Mouse (Mus musculus) brown adipose tissue, adult 24 weeks (tissue): ENCODE results near the gene Btrc. TPM values are rescaled to one million over a fixed set of nuclear protein-coding genes. Genes with fewer than 3 reads are reported as not detected.

Source experiments
- H3K27ac ChIP-seq: fragments of 200-500 bp; replicated peaks from 2 replicates; pipeline ENCODE4 v1.5.1; 2012; ENCODE audit warnings: low read depth, mild to moderate bottlenecking, low read length
- H3K4me1 ChIP-seq: fragments of 200-500 bp; 2 replicates; pipeline ENCODE4 v1.6.1; 2012; ENCODE audit warnings: low read length, mixed read lengths; ENCODE audit not compliant: control insufficient read depth, insufficient read depth, insufficient read length
- H3K4me3 ChIP-seq: fragments of 200-500 bp; 2 replicates; pipeline ENCODE4 v1.5.1; 2012; ENCODE audit warnings: low read depth, mild to moderate bottlenecking, low read length, moderate library complexity; ENCODE audit not compliant: insufficient read depth
- polyA plus RNA-seq: library from polyadenylated mRNA; stranded (reverse); fragments of >200 nt; gene quantifications from 2 replicates; pipeline ENCODE4 v1.2.4, GENCODE M21; 2012; ENCODE audit not compliant: missing spikeins, insufficient read depth, insufficient read length

The Btrc gene
- polyA plus RNA-seq, 1 experiment = 9.7 TPM

DNA sequence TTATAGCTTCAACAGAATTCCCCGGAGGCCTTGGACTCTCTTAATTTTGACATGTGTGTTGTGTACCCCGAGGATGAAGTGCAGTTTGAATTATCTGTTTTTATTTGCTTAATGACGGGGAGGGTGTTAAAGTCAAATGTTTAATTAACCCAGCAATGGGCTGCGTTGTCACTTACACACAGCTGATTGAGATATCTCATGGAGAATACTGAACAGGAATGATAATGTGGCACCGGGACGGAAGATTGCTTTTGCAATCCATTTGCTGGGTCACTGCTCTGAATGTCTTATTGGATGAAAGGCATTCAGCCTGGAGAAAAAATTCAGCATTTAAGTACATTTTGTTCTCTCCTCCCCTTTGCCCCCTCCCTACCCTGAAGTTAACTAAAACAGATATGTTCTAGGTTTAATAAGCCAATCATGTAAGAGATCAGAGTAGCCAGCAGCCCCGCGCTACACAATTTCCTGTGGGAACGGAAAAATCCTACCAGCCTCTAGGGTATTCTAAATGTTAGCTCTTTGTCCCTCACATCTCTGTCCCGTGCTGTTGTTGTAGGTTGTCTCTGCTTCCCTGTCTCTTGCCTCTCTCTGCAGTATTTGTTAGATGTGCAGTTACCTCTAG lies 77.1 kb downstream of the Btrc start:
- Histone ChIP-seq H3K4me3 (no peak overlapping the region), H3K4me1 (peaks cover 7% of the 10 kb centered on the region; the same call in 1 of the 2 replicates), H3K27ac (peak overlapping the region; percentile 47; the same call in 1 of the 2 replicates)

GRCm38 (mm10) chr19:45441717-45442116 lies 78.2 kb downstream of the Btrc start:
- Histone ChIP-seq H3K4me1 (peaks cover 7% of the 10 kb centered on the region; the same call in 1 of the 2 replicates), H3K27ac (no peak overlapping the region), H3K4me3 (no peak overlapping the region)

GRCm38 (mm10) chr19:45445253-45445933 lies 81.9 kb downstream of the Btrc start:
- Histone ChIP-seq H3K4me3 (no peak overlapping the region), H3K27ac (no peak overlapping the region), H3K4me1 (peaks cover 7% of the 10 kb centered on the region; the same call in 1 of the 2 replicates)

GRCm38 (mm10) chr19:45446631-45447030 lies 83.1 kb downstream of the Btrc start:
- Histone ChIP-seq H3K4me1 (peaks cover 4% of the 10 kb centered on the region; the same call in 1 of the 2 replicates), H3K27ac (no peak overlapping the region), H3K4me3 (no peak overlapping the region)

DNA sequence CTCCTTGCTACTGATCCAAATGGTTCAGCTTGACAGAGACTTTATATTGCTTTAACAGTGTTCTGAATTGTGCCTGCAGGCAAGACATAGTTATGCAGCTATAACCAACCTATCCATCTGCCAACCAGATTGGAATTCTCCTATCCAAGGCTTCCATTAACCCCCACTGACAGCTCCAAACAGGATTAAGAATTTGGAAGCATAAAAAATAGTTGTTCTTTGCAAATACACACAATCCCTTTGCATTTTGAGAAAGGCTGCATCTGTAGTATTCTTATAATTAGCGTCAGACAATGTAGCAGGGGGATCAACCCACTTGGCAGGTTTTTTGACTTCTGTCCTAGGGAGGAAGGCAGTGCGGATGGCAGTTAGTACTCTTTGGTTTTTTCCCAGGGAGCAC lies 83.7 kb downstream of the Btrc start:
- no peaks in the 10 kb centered on the region for H3K4me1 ChIP-seq
- no peak overlapping the region for H3K27ac ChIP-seq
- no peak overlapping the region for H3K4me3 ChIP-seq

DNA sequence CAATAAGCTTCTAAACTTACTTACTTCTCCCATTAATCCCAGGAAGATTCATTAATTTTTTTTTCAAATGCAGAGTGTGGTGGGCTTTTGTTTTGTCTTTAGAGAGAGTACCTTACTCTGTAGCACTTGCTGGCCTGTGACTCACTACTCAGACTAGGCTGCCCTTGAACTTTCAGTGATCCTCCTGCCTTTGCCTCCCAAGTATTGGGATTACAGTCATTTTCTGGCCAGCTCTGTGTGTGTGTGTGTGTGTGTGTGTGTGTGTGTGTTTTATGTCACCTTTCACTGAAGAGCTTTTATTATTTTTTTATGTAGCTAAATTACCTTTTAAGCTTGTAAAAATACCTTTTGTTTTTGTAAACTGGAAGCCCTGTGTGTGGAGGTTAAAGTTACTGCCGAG lies 84.4 kb downstream of the Btrc start:
- H3K4me3 ChIP-seq = no peak overlapping the region
- H3K4me1 ChIP-seq = no peaks in the 10 kb centered on the region
- H3K27ac ChIP-seq = no peak overlapping the region

DNA sequence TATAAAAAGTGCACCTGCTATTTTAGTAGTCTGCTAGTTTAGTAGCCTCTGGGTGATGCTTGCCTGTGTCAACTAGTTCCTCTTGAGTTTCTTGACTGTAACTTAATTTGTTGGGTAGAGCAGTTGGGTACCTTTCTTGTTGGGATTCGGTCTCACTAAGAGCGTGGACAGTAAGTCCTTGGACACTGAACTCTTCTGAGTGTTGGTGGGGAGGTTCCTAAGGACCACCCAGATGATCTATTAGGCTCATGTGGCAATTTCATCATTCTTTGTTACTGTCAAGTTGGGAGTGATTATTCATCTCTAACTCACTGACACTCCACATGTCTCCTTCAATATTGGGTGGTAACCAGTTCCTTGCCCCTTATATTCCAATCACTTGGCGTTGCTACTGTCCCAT lies 90.9 kb downstream of the Btrc start:
- H3K4me3 ChIP-seq = no peak overlapping the region
- H3K27ac ChIP-seq = no peak overlapping the region
- H3K4me1 ChIP-seq = no peaks in the 10 kb centered on the region

- Histone ChIP-seq H3K4me3 (no peak overlapping the region), H3K27ac (no peak overlapping the region)
Measured at GRCm38 (mm10) chr19:45456896-45457295, 93.4 kb downstream of the Btrc start.

GRCm38 (mm10) chr19:45458702-45459101 lies 95.2 kb downstream of the Btrc start:
- H3K27ac ChIP-seq = no peak overlapping the region
- no peak overlapping the region for H3K4me3 ChIP-seq
- H3K4me1 ChIP-seq = no peaks in the 10 kb centered on the region

More at GRCm38 (mm10) chr19:45456896-45457295, 93.4 kb downstream of the Btrc start:
- no peaks in the 10 kb centered on the region for H3K4me1 ChIP-seq

DNA sequence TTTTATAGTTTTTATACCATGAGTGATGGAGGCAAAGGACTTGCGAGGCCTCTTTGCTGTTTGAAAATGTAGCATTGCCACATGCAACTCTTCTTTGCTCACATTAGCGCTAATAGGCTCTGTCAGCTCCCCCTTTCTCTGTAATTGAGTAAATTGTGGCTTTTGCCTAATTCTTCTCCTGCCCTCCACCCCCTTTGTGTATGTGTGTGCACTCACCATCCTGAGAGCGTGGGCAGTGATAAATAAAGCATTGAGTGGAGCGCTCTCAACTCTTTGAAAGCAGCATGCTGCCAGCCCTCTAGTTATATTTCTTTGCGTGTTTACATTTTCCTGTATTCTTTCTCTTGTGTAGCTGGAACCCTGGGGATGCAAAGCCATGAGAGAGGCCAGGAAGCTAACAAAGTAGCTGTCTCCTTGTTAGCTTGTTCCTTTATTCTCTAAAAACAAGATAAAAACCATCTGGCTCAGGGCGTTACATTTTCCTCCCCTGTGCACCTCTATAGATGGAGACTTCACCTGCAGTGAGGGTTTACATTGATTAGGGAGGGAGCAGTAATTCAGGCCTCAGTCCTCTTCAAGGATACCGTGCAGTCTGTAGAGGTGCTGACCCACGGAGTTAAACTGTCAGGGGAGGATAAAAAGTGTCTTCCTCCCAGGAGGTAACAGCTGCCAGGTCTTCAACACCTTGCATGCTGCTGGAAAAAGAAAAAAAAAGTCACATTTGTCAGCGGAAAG lies 96.6 kb downstream of the Btrc start:
- Histone ChIP-seq H3K27ac (no peak overlapping the region), H3K4me3 (no peak overlapping the region), H3K4me1 (no peaks in the 10 kb centered on the region)

DNA sequence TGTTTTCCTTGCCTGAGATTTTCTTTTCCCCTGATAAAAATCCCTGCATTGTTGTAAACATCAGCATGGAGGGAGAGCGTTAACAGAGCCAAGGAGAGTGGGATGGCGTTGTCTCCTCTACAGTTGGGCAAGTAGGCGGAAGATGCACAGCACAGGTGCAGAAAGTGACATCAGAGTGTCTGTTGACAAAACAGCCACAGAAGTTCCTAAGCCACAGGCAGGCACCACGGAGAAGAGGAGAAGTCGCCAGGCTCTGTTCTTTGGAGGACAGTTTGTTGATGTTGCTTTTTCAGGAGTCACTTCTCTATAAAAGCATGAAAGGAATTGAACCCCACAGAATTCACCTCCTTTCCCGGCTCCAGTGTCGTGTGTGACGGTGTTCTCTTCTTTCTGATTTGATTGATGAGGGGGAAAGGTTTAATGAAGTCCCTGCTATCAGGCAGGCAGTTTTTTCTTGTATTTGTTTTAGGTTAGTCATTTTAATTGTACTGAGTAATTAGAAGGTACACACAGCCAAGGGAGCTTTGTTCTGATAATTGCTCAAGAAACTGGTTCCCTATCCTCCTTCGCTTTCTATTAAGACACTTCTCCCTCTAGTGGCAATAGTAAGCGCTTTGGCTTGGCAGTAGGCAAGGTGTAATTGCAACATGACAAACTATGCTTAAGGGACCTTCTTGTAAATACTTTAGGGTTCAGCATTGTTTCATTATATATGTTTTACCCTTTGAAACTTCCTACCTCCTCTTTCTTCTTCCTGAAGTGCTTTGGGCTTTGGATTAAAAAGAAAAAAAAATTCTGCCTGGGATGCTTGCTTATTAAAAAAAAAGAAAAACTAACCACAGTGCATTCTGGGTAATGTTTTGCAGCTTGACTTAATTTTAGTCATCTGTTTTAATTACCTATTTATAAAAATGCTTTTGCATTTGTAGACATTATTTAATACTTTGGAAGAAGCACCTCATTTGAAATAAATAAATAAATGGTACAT lies 97.5 kb downstream of the Btrc start:
- Histone ChIP-seq H3K4me1 (no peaks in the 10 kb centered on the region), H3K4me3 (no peak overlapping the region), H3K27ac (no peak overlapping the region)

DNA sequence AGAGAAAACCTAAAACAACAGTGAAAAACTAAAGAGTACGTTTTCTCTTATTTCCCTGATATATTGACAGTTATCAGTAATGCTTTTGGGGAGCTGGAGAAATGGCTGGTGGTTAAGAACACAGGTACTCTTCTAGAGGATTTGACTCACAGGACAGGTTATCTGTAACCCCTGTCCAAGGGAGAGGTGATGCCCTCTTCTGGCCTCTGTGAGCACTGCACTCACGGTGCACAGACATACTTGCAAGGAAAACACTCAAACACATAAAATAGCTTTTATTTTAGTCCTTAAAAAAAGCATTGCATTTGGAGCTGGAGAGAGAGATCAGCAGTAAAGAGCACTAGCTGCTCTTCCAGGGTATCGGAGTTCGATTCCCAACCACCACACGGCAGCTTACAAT lies 106.2 kb downstream of the Btrc start:
- Histone ChIP-seq H3K4me3 (no peak overlapping the region), H3K4me1 (peaks cover 6% of the 10 kb centered on the region; the same call in 1 of the 2 replicates), H3K27ac (no peak overlapping the region)

DNA sequence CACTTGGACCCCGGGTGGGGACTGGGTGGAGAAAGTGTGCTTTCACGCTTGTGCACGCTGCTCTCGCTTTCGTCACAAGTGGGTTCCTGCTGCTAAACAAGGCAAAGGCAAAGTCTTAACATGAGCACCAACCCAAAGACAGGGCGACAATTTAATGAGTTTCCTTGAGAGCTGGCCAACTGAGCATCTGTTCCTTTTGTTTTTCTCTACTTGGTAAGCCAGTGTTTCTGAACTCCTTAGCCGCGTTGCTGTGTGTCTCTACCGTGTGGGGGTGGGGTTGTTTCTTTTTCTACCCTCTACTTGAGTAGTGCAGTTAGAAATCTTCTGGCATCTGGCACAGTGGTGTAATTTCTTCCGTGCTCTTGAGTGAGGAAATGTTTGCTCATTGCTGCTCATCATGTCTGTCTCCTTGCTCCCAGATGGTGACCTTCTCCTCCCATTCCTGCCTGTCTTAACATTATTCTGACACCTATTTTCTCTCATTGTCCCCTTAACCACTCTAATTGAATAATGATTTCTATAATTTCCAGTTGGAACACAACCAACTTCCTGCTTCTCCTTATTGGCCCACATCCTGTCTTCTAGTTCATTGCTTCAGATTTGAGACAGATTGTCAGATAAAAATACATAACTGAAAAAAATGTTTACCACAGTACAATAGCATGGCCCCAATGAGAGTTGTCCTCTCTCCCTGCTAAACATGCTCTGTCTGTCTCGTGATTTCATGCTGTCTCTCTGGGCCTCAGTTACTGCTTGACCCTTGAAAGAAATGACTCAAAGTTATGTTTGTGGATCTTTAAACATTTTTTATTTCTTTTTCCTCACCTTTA lies 109.4 kb downstream of the Btrc start:
- no peak overlapping the region for H3K27ac ChIP-seq
- H3K4me1 ChIP-seq = peaks cover 11% of the 10 kb centered on the region; the same call in 1 of the 2 replicates
- H3K4me3 ChIP-seq = no peak overlapping the region

DNA sequence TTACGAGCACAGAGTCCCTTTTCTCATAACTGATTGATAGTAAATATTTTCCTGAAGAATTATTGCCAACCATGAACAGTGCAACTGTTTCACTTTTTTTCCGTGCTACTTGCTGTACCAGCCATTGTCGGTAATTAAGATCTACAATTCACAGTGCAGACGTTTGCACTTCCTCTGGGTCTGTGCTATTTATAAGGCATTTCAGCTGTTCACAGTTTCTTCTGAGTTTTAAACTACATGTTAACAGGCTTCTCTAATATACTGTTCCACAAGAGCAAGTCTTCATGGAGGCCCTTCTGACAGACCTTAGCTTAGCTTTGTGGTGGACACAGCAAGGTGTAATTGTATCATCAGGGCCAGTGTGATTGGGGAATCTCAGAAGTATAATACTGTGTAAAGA lies 111.2 kb downstream of the Btrc start:
- H3K27ac ChIP-seq = no peak overlapping the region
- H3K4me1 ChIP-seq = peaks cover 11% of the 10 kb centered on the region; the same call in 1 of the 2 replicates
- H3K4me3 ChIP-seq = no peak overlapping the region
